Mouse (Mus musculus): ENCODE results near the gene Rbm24. TPM values are rescaled to one million over a fixed set of nuclear protein-coding genes. Genes with fewer than 3 reads are reported as not detected.

Rbm24 gene
- polyA plus RNA-seq, 1 experiment, result 0.97 TPM

DNA sequence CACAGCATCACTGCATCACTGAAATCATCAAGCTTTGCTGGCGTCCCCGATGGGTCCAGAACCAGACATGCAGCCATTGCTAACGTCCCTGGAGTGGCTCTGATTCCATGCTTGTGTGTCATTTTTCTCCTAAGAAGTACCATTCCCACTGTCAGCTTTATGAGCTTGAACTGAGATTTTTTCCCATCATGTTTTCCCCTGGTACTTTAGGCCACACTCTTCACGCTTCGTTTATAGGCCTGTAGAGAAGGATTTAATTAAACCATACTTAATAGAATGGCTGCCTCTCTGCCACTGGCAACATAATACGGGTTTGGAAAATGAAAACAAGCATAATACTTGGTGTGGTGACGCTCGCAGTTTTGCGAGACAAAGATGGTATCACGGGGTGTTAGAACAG lies 41.3 kb downstream of the Rbm24 start:
- no peaks in the 10 kb centered on the region for H3K27me3 ChIP-seq (ENCODE audit: control insufficient read depth, insufficient read depth, low read length, poor library complexity, severe bottlenecking)
- H3K27ac ChIP-seq (ENCODE audit: insufficient read depth, low read length), result no peak overlapping the region
- no peak overlapping the region for H3K9ac ChIP-seq (ENCODE audit: low read depth, poor library complexity, severe bottlenecking)
- H3K4me1 ChIP-seq (ENCODE audit: control insufficient read depth, insufficient read depth, low read length), result no peaks in the 10 kb centered on the region
- no peak overlapping the region for H3K4me3 ChIP-seq (ENCODE audit: low read depth, low read length)
- H3K9me3 ChIP-seq (replicated peaks; ENCODE audit: control insufficient read depth, insufficient read depth, low read length, poor library complexity, severe bottlenecking), result no peaks in the 10 kb centered on the region
- no peaks in the 10 kb centered on the region for H3K36me3 ChIP-seq (ENCODE audit: control insufficient read depth, insufficient read depth, low read length, poor library complexity, severe bottlenecking)
- TF ChIP-seq CTCF (IDR thresholded peaks at IDR 0.05; ENCODE audit: low read depth, low read length) (no peak), POLR2A (IDR thresholded peaks at IDR 0.05; ENCODE audit: insufficient read depth, low read length) (no peak), EP300 (IDR thresholded peaks at IDR 0.05; ENCODE audit: insufficient read depth, low read depth, low read length) (no peak)

- no peaks in the 10 kb centered on the region for H3K4me1 ChIP-seq (ENCODE audit: control insufficient read depth, insufficient read depth, low read length)
- no peaks in the 10 kb centered on the region for H3K36me3 ChIP-seq (ENCODE audit: control insufficient read depth, insufficient read depth, low read length, poor library complexity, severe bottlenecking)
- no peak overlapping the region for H3K9ac ChIP-seq (ENCODE audit: low read depth, poor library complexity, severe bottlenecking)
- H3K27me3 ChIP-seq (ENCODE audit: control insufficient read depth, insufficient read depth, low read length, poor library complexity, severe bottlenecking), result no peaks in the 10 kb centered on the region
- no peaks in the 10 kb centered on the region for H3K9me3 ChIP-seq (replicated peaks; ENCODE audit: control insufficient read depth, insufficient read depth, low read length, poor library complexity, severe bottlenecking)
- H3K27ac ChIP-seq (ENCODE audit: insufficient read depth, low read length), result no peak overlapping the region
- no peak for TF ChIP-seq CTCF (IDR thresholded peaks at IDR 0.05; ENCODE audit: low read depth, low read length)
- no peak for TF ChIP-seq POLR2A (IDR thresholded peaks at IDR 0.05; ENCODE audit: insufficient read depth, low read length)
- no peak overlapping the region for H3K4me3 ChIP-seq (ENCODE audit: low read depth, low read length)
Measured at GRCm38 (mm10) chr13:46462280-46462679, 44.0 kb downstream of the Rbm24 start.

DNA sequence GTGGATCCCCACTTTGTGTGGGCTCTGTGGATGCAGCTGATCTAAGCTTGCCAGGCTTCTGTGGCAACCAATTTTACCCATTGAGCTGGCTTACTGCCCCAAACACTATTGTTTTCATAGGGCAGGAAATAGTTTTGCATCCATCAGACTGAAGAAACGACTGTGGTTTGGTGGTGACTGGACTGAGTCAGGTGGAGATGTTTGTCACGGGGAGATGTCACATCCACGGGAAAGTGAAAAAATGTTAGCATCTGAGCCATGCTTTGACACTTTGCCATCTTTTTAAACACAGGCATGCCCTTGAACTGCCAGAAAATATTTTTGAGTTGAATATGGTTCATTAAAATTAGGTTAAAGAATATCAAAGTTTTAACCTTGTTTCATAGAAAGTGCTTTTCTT lies 45.5 kb downstream of the Rbm24 start:
- no peaks in the 10 kb centered on the region for H3K4me1 ChIP-seq (ENCODE audit: control insufficient read depth, insufficient read depth, low read length)
- no peak overlapping the region for H3K27ac ChIP-seq (ENCODE audit: insufficient read depth, low read length)
- H3K27me3 ChIP-seq (ENCODE audit: control insufficient read depth, insufficient read depth, low read length, poor library complexity, severe bottlenecking), result no peaks in the 10 kb centered on the region
- TF ChIP-seq POLR2A (IDR thresholded peaks at IDR 0.05; ENCODE audit: insufficient read depth, low read length) (no peak), CTCF (IDR thresholded peaks at IDR 0.05; ENCODE audit: low read depth, low read length) (no peak), EP300 (IDR thresholded peaks at IDR 0.05; ENCODE audit: insufficient read depth, low read depth, low read length) (no peak)
- no peaks in the 10 kb centered on the region for H3K36me3 ChIP-seq (ENCODE audit: control insufficient read depth, insufficient read depth, low read length, poor library complexity, severe bottlenecking)
- no peak overlapping the region for H3K4me3 ChIP-seq (ENCODE audit: low read depth, low read length)
- H3K9ac ChIP-seq (ENCODE audit: low read depth, poor library complexity, severe bottlenecking), result no peak overlapping the region
- H3K9me3 ChIP-seq (replicated peaks; ENCODE audit: control insufficient read depth, insufficient read depth, low read length, poor library complexity, severe bottlenecking), result no peaks in the 10 kb centered on the region

DNA sequence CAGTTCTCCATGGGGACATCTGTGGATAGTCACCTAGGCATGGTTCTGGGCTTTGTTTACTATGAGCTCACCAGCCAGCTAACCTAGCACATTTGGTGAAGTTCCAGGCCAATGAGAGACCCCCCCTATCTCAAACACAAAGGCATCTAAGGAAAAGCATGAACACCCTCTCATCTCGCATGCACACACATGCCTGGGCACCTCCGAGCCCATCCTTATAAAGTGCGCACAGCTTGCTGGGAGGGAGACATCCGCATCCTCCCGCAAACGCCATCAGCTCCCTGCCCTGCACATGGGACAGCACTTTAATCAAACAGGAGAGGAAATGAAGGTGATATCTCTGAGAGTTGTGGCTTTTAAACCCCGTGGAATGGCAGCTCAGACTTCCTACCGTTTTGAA lies 50.0 kb downstream of the Rbm24 start:
- Histone ChIP-seq H3K27me3 (ENCODE audit: control insufficient read depth, insufficient read depth, low read length, poor library complexity, severe bottlenecking) (no peaks in the 10 kb centered on the region), H3K27ac (ENCODE audit: insufficient read depth, low read length) (no peak overlapping the region), H3K36me3 (ENCODE audit: control insufficient read depth, insufficient read depth, low read length, poor library complexity, severe bottlenecking) (no peaks in the 10 kb centered on the region), H3K4me3 (ENCODE audit: low read depth, low read length) (no peak overlapping the region), H3K9me3 (replicated peaks; ENCODE audit: control insufficient read depth, insufficient read depth, low read length, poor library complexity, severe bottlenecking) (no peaks in the 10 kb centered on the region), H3K9ac (ENCODE audit: low read depth, poor library complexity, severe bottlenecking) (no peak overlapping the region), H3K4me1 (ENCODE audit: control insufficient read depth, insufficient read depth, low read length) (no peaks in the 10 kb centered on the region)
- TF ChIP-seq EP300 (IDR thresholded peaks at IDR 0.05; ENCODE audit: insufficient read depth, low read depth, low read length) (no peak), CTCF (IDR thresholded peaks at IDR 0.05; ENCODE audit: low read depth, low read length) (no peak), POLR2A (IDR thresholded peaks at IDR 0.05; ENCODE audit: insufficient read depth, low read length) (no peak)

- TF ChIP-seq CTCF (IDR thresholded peaks at IDR 0.05; ENCODE audit: low read depth, low read length), result no peak
- no peak for TF ChIP-seq POLR2A (IDR thresholded peaks at IDR 0.05; ENCODE audit: insufficient read depth, low read length)
- no peak for TF ChIP-seq EP300 (IDR thresholded peaks at IDR 0.05; ENCODE audit: insufficient read depth, low read depth, low read length)
- no peaks in the 10 kb centered on the region for H3K36me3 ChIP-seq (ENCODE audit: control insufficient read depth, insufficient read depth, low read length, poor library complexity, severe bottlenecking)
- no peak overlapping the region for H3K9ac ChIP-seq (ENCODE audit: low read depth, poor library complexity, severe bottlenecking)
Measured at GRCm38 (mm10) chr13:46469536-46469935, 51.3 kb downstream of the Rbm24 start.

More at GRCm38 (mm10) chr13:46469536-46469935, 51.3 kb downstream of the Rbm24 start:
- Histone ChIP-seq H3K4me1 (ENCODE audit: control insufficient read depth, insufficient read depth, low read length) (no peaks in the 10 kb centered on the region), H3K27ac (ENCODE audit: insufficient read depth, low read length) (no peak overlapping the region), H3K9me3 (replicated peaks; ENCODE audit: control insufficient read depth, insufficient read depth, low read length, poor library complexity, severe bottlenecking) (no peaks in the 10 kb centered on the region), H3K4me3 (ENCODE audit: low read depth, low read length) (no peak overlapping the region), H3K27me3 (ENCODE audit: control insufficient read depth, insufficient read depth, low read length, poor library complexity, severe bottlenecking) (no peaks in the 10 kb centered on the region)

Other genes with a start within 250 kb of the Rbm24 start
- gene Stmnd1, start 144.7 kb upstream of the Rbm24 start, polyA plus RNA-seq (2011; ENCODE audit: insufficient read depth, insufficient read length, low read depth, missing spikeins), result not detected in 2 replicates
- 0.81 and 1.2 TPM in 2 replicates for gene Cap2, start 83.4 kb downstream of the Rbm24 start, polyA plus RNA-seq (2011; ENCODE audit: insufficient read depth, insufficient read length, low read depth, missing spikeins)

Data from ES-Bruce4 (cell line).